Mouse (Mus musculus): ENCODE data around the gene Olfr354.

- TF ChIP-seq CTCF (IDR thresholded peaks at IDR 0.05; ENCODE audit: control insufficient read depth, insufficient read depth, insufficient read length) (no peak), MYOG (IDR thresholded peaks at IDR 0.05; ENCODE audit: control insufficient read depth, extremely low read depth, insufficient read length) (no peak), MYOD1 (IDR thresholded peaks at IDR 0.05; ENCODE audit: control insufficient read depth, insufficient read length, low read depth) (no peak)
These were observed 23.3 kb downstream of the Olfr354 start, which contains the start of gene Olfr355 for GRCm38 (mm10) chr2:36928797-36929196.

Measured in C2C12 (cell line).